Mouse (Mus musculus) CD4-positive, CD25-positive, alpha-beta regulatory T cell, adult 4 months (primary cell): ENCODE measurements around the gene Klk8. TPM values are rescaled to one million over a fixed set of nuclear protein-coding genes. Genes with fewer than 3 reads are reported as not detected.
A peak's percentile ranks its signal among the peaks of the same experiment; 100 is the strongest.

Experiments
- ATAC-seq: one replicate; pipeline ENCODE4 v1.8.0; 2017
- polyA plus RNA-seq, 2 experiments: library from polyadenylated mRNA; unstranded; fragments of 100-300 nt; shearing (Covaris generic); gene quantifications; one replicate each; pipeline ENCODE4 v1.2.1; 2017

Klk8 gene
- polyA plus RNA-seq, 2 experiments from 2014 or later = 136 to 138 TPM

DNA sequence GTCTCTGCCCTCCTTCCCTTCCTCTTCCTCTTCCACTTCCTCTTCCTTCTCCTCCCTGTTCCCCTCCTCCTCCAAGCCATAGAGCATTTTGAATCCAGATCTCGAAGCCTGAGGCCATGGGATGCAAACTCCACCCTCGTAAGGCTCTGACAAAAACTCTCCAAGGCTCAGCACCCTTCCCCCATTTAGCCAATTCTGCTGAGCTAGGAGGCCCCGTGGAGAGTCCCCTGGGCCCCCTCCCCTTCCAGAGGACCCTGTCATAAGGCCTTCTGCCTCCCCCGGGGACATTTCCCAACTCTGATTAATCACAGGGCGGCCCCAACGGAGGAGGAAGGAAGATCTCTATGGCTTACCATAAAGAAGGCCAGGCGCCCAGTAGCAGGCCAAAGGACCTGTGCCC, 5.8 kb upstream of the Klk8 start, which contains the start of gene Klk9:
Gene Klk9 (plus strand): TSS at position 301 of the 400 bp plus-strand sequence.
- no peak for ATAC-seq

DNA sequence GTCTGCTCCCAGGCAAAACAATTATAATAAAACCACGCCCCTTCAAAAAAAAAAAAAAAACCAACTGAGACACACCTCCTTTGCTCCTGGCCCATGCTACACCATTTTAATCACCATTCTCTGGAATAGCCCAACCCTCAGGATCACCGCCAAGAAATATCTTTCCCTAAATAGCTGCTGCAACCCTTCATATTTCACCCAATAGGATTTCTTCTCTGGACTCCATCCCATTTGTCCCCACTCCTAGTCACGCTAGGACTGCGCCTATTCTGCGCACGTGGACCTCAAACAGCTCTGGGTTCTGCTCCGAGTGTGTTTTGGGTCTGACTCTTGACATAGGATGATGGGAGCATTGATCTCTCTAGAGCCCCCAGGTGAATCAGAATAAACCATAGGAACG, 1.0 kb upstream of the Klk8 start:
- no peak for ATAC-seq

DNA sequence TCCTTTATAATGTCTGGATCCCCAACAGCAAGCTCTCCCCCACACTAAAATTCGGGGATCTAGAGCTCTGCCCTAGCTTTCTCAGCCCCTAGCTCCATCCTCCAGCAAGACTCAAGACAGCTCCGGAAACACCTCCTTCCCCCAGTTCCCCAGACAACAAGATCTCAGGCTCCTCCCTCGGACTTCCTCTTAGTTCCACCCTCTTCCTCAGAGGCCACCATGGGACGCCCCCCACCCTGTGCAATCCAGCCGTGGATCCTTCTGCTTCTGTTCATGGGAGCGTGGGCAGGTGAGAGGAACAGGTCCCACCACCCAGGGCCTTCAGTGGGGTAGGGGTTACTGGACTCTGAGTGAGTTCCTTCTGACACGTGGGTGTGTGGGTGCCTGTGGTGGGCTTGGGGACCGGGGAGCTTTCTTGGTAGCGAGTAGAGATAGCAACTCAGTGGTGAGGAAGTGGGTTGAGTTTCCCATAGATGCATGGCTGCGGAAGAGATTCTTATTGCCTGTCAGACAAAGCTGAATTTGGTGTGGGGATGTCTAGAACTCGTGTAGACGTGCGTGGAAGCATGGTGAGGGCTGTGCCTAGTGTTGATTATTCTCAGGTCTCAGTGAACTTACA, 576 bp downstream of the Klk8 start:
- peak; percentile 82 for ATAC-seq

DNA sequence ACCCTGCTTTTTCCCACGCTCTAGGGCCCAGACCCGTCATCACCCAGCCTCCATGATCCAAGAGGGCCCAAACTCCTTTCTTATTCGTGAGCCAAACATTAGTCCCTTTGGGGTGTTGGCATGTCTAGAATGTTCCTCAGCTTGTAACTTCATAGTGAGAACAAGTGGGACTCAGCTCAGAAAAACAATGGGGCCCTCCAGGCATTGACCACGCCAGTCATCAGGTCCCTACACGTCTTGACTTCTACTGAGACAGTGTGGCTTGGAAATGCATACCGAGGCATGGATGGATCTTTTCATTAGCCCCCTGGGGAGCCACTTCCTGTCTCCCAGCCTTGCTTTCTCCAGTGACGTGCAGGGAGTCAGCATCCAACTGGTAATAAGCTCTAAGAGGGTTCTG, 2.5 kb downstream of the Klk8 start:
- no peak for ATAC-seq

GRCm38 (mm10) chr7:43810994-43811393, 13.6 kb downstream of the Klk8 start, which contains the start of gene Klk7:
Klk7 (plus strand) TSS chr7:43811294.
- ATAC-seq = no peak

GRCm38 (mm10) chr7:43815211-43815610, 17.8 kb downstream of the Klk8 start:
- no peak for ATAC-seq

GRCm38 (mm10) chr7:43816746-43817145, 19.4 kb downstream of the Klk8 start:
- no peak for ATAC-seq

GRCm38 (mm10) chr7:43821581-43821980, 24.2 kb downstream of the Klk8 start:
- ATAC-seq = no peak

DNA sequence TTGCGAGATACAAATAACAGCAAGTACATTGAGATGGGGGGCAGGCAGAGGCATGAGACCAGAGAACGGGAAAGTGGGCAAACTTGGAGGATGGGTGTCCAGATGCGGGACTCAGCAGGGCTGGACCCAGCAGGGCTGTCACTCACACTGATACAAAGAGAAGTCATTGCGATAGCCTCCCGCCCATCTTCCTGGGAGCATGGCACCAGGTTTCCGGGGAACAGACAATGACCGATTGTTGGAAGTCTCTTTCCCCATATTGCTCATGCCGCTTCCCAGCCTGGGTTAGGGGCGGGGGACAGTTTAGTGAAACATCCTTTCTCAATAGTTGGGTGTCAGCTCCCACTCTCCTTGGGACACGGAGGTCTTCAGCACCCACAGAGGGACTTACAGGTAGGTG, 26.8 kb downstream of the Klk8 start, which contains the start of gene Klk6:
Gene Klk6 (plus strand): TSS at position 301 of the 400 bp plus-strand sequence.
- ATAC-seq = no peak

DNA sequence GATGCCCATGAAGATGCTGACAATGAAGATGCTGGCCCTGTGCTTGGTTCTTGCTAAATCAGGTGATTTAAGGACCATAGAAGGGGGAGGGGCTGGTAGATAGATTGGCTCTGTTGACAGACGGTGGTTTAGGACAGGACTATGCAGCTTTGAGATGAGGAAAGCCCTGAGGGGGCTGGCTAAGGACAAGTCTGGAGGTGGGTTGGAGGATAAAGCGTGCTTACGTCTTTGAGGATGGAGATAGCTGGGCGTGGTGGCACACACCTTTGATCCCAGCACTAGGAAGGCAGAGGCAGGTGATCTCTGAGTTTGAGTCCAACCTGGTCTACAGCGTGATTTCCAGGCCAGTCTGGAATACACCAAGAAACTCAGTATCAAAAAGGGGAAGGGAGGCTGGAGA, 28.7 kb downstream of the Klk8 start:
- ATAC-seq = no peak

- no peak for ATAC-seq
These were observed 30.3 kb downstream of the Klk8 start for GRCm38 (mm10) chr7:43827706-43828105.

GRCm38 (mm10) chr7:43829006-43829405, 31.6 kb downstream of the Klk8 start:
- ATAC-seq = no peak

- no peak for ATAC-seq
These were observed 44.3 kb downstream of the Klk8 start, which contains the start of gene Klk5 for GRCm38 (mm10) chr7:43841701-43842100. Klk5 (plus strand) TSS chr7:43841971.

GRCm38 (mm10) chr7:43843801-43844200, 46.4 kb downstream of the Klk8 start:
- no peak for ATAC-seq

DNA sequence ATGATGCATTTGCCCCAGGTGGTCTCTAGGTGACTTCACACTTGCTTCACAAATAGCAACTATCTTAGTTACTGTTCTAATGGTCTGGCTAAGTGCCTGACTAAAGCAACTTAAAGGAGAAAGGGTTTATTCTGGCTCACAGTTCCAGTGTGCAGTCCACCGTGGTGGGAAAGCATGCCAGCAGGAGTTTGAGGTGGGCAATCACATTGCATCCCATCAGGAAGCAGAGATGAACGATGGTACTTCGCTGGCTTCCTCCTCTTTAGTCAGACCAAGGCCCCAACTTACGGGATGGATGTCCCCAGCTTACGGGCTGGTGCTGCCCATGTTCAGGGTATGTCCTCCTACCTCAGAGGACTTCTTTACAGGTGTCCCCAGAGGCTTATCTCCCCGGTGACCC, 54.2 kb downstream of the Klk8 start:
- ATAC-seq = no peak

Other genes with a start within 250 kb of the Klk8 start
- gene Zfp658, start 235.3 kb upstream of the Klk8 start, polyA plus RNA-seq = 1 to 10 TPM; 6.4 TPM
- gene Zfp719, start 218.0 kb upstream of the Klk8 start, polyA plus RNA-seq = 10 to 100 TPM; 10.9 to 12.9 TPM
- gene Zfp819, start 190.4 kb upstream of the Klk8 start, polyA plus RNA-seq = not detected
- gene Ceacam18, start 162.9 kb upstream of the Klk8 start, polyA plus RNA-seq = not detected
- gene Siglece, start 137.4 kb upstream of the Klk8 start, polyA plus RNA-seq = 1 to 10 TPM in 1 of 2 experiments, under 1 TPM in 1; 0.28 to 1.3 TPM
- gene Ctu1, start 125.6 kb upstream of the Klk8 start, polyA plus RNA-seq = 1 to 10 TPM; 1.7 to 2.2 TPM
- gene Klk14, start 107.2 kb upstream of the Klk8 start, polyA plus RNA-seq = not detected
- not detected for gene Klk13, start 85.0 kb upstream of the Klk8 start, polyA plus RNA-seq
- gene Klk12, start 28.7 kb upstream of the Klk8 start, polyA plus RNA-seq = not detected
- gene Klk11, start 23.0 kb upstream of the Klk8 start, polyA plus RNA-seq = 1 to 10 TPM in 1 of 2 experiments, not detected in 1; 1.0 TPM
- gene Klk10, start 16.5 kb upstream of the Klk8 start, polyA plus RNA-seq = under 1 TPM in 1 of 2 experiments, not detected in 1; 0.23 TPM
- not detected for gene Klk9, start 5.7 kb upstream of the Klk8 start, polyA plus RNA-seq
- gene Klk7, start 13.7 kb downstream of the Klk8 start, polyA plus RNA-seq = under 1 TPM in 1 of 2 experiments, not detected in 1; 0.23 TPM
- not detected for gene Klk6, start 26.9 kb downstream of the Klk8 start, polyA plus RNA-seq
- not detected for gene Klk5, start 44.4 kb downstream of the Klk8 start, polyA plus RNA-seq
- not detected for gene Klk4, start 83.6 kb downstream of the Klk8 start, polyA plus RNA-seq
- gene Klk15, start 136.2 kb downstream of the Klk8 start, polyA plus RNA-seq = not detected
- gene Klk1b8, start 153.1 kb downstream of the Klk8 start, polyA plus RNA-seq = not detected
- gene Klk1b1, start 169.2 kb downstream of the Klk8 start, polyA plus RNA-seq = not detected
- not detected for gene Klk1b9, start 178.5 kb downstream of the Klk8 start, polyA plus RNA-seq
- not detected for gene Klk1b11, start 198.3 kb downstream of the Klk8 start, polyA plus RNA-seq
- not detected for gene Klk1b26, start 214.6 kb downstream of the Klk8 start, polyA plus RNA-seq